Mouse (Mus musculus): ENCODE data around the gene Map2k3. TPM values are rescaled to one million over a fixed set of nuclear protein-coding genes. Genes with fewer than 3 reads are reported as not detected.
"Not testable (repeated sequence)": the region's sequence is repeated elsewhere in the genome, so short reads cannot be mapped to it uniquely, and the experiment has no call there.

The Map2k3 gene
- polyA plus RNA-seq (2014; fragmentation: Nextera tagmentation; extraction: Ambion mirVana), result 79.7 and 80.0 TPM in 2 replicates

- Histone ChIP-seq H3K36me3 (ENCODE audit: control insufficient read depth, insufficient read depth, low read length) (no peaks in the 10 kb centered on the region), H3K4me2 (replicated peaks; ENCODE audit: low read depth, low read length) (peak within 1 kb of the TSS; percentile 85), H3K4me1 (ENCODE audit: control insufficient read depth, insufficient read depth, low read length) (peaks cover 30% of the 10 kb centered on the region), H3K27me3 (ENCODE audit: control insufficient read depth, insufficient read depth, low read length) (no peaks in the 10 kb centered on the region), H3K9ac (replicated peaks; ENCODE audit: low read depth, low read length) (peak within 1 kb of the TSS; percentile 79), H3K27ac (ENCODE audit: low read length) (peak within 1 kb of the TSS; percentile 56; the same call in 1 of the 2 replicates), H3K4me3 (ENCODE audit: low read depth, low read length) (peak within 1 kb of the TSS; percentile 76), H3K9me3 (ENCODE audit: control insufficient read depth, low read depth, low read length) (no peaks in the 10 kb centered on the region)
- under 1% methylated on average over 58 of the region's 59 CpGs for WGBS
- ATAC-seq (ENCODE audit: insufficient number of reproducible peaks, insufficient read depth, low FRiP score, low read depth), result peak; percentile 95
Measured at GRCm38 (mm10) chr11:60931869-60932481, at the start of gene Map2k3. TSS of gene Map2k3 (plus strand) at chr11:60932033.

GRCm38 (mm10) chr11:60882386-60882785 lies 49.4 kb upstream of the Map2k3 start:
- Histone ChIP-seq H3K4me2 (replicated peaks; ENCODE audit: low read depth, low read length) (no peak overlapping the region), H3K36me3 (ENCODE audit: control insufficient read depth, insufficient read depth, low read length) (no peaks in the 10 kb centered on the region), H3K4me1 (ENCODE audit: control insufficient read depth, insufficient read depth, low read length) (peaks cover 3% of the 10 kb centered on the region), H3K9ac (replicated peaks; ENCODE audit: low read depth, low read length) (no peak overlapping the region), H3K9me3 (ENCODE audit: control insufficient read depth, low read depth, low read length) (no peaks in the 10 kb centered on the region), H3K27me3 (ENCODE audit: control insufficient read depth, insufficient read depth, low read length) (no peaks in the 10 kb centered on the region), H3K27ac (ENCODE audit: low read length) (no peak overlapping the region), H3K4me3 (ENCODE audit: low read depth, low read length) (no peak overlapping the region)
- no peak for ATAC-seq (ENCODE audit: insufficient number of reproducible peaks, insufficient read depth, low FRiP score, low read depth)
- 75% methylated on average over 3 of the region's 3 CpGs for WGBS

GRCm38 (mm10) chr11:60886986-60887385 lies 44.8 kb upstream of the Map2k3 start:
- H3K9me3 ChIP-seq (ENCODE audit: control insufficient read depth, low read depth, low read length); H3K36me3 ChIP-seq (ENCODE audit: control insufficient read depth, insufficient read depth, low read length); ATAC-seq (ENCODE audit: insufficient number of reproducible peaks, insufficient read depth, low FRiP score, low read depth); H3K9ac ChIP-seq (replicated peaks; ENCODE audit: low read depth, low read length); H3K4me3 ChIP-seq (ENCODE audit: low read depth, low read length); H3K4me1 ChIP-seq (ENCODE audit: control insufficient read depth, insufficient read depth, low read length); H3K27me3 ChIP-seq (ENCODE audit: control insufficient read depth, insufficient read depth, low read length); H3K4me2 ChIP-seq (replicated peaks; ENCODE audit: low read depth, low read length); H3K27ac ChIP-seq (ENCODE audit: low read length): not testable (repeated sequence)
- 88% methylated on average over 2 of the region's 3 CpGs for WGBS

- no peak for ATAC-seq (ENCODE audit: insufficient number of reproducible peaks, insufficient read depth, low FRiP score, low read depth)
- Histone ChIP-seq H3K27me3 (ENCODE audit: control insufficient read depth, insufficient read depth, low read length) (no peaks in the 10 kb centered on the region), H3K36me3 (ENCODE audit: control insufficient read depth, insufficient read depth, low read length) (no peaks in the 10 kb centered on the region), H3K4me2 (replicated peaks; ENCODE audit: low read depth, low read length) (no peak overlapping the region), H3K4me3 (ENCODE audit: low read depth, low read length) (no peak overlapping the region), H3K9ac (replicated peaks; ENCODE audit: low read depth, low read length) (no peak overlapping the region), H3K9me3 (ENCODE audit: control insufficient read depth, low read depth, low read length) (no peaks in the 10 kb centered on the region), H3K27ac (ENCODE audit: low read length) (no peak overlapping the region), H3K4me1 (ENCODE audit: control insufficient read depth, insufficient read depth, low read length) (no peaks in the 10 kb centered on the region)
- 69% methylated on average over 2 of the region's 2 CpGs for WGBS
Measured at GRCm38 (mm10) chr11:60889861-60890260, 42.0 kb upstream of the Map2k3 start.

- H3K36me3 ChIP-seq (ENCODE audit: control insufficient read depth, insufficient read depth, low read length), result no peaks in the 10 kb centered on the region
- H3K4me3 ChIP-seq (ENCODE audit: low read depth, low read length), result no peak overlapping the region
- 67% methylated on average over 6 of the region's 6 CpGs for WGBS
- no peak overlapping the region for H3K9ac ChIP-seq (replicated peaks; ENCODE audit: low read depth, low read length)
- no peaks in the 10 kb centered on the region for H3K27me3 ChIP-seq (ENCODE audit: control insufficient read depth, insufficient read depth, low read length)
- no peaks in the 10 kb centered on the region for H3K9me3 ChIP-seq (ENCODE audit: control insufficient read depth, low read depth, low read length)
- H3K4me2 ChIP-seq (replicated peaks; ENCODE audit: low read depth, low read length), result no peak overlapping the region
- H3K4me1 ChIP-seq (ENCODE audit: control insufficient read depth, insufficient read depth, low read length), result no peaks in the 10 kb centered on the region
- no peak overlapping the region for H3K27ac ChIP-seq (ENCODE audit: low read length)
- no peak for ATAC-seq (ENCODE audit: insufficient number of reproducible peaks, insufficient read depth, low FRiP score, low read depth)
Measured at GRCm38 (mm10) chr11:60890286-60890685, 41.5 kb upstream of the Map2k3 start.

GRCm38 (mm10) chr11:60890744-60891143 lies 41.1 kb upstream of the Map2k3 start:
- Histone ChIP-seq H3K4me2 (replicated peaks; ENCODE audit: low read depth, low read length) (no peak overlapping the region), H3K36me3 (ENCODE audit: control insufficient read depth, insufficient read depth, low read length) (no peaks in the 10 kb centered on the region), H3K4me1 (ENCODE audit: control insufficient read depth, insufficient read depth, low read length) (peaks cover 3% of the 10 kb centered on the region; the same call in 1 of the 2 replicates), H3K27me3 (ENCODE audit: control insufficient read depth, insufficient read depth, low read length) (no peaks in the 10 kb centered on the region), H3K4me3 (ENCODE audit: low read depth, low read length) (no peak overlapping the region), H3K9ac (replicated peaks; ENCODE audit: low read depth, low read length) (no peak overlapping the region), H3K9me3 (ENCODE audit: control insufficient read depth, low read depth, low read length) (no peaks in the 10 kb centered on the region), H3K27ac (ENCODE audit: low read length) (no peak overlapping the region)
- no peak for ATAC-seq (ENCODE audit: insufficient number of reproducible peaks, insufficient read depth, low FRiP score, low read depth)
- 45% methylated on average over 3 of the region's 3 CpGs for WGBS

GRCm38 (mm10) chr11:60895915-60896314 lies 35.9 kb upstream of the Map2k3 start:
- H3K27ac ChIP-seq (ENCODE audit: low read length), result peak overlapping the region; percentile 55; the same call in 1 of the 2 replicates
- no peak overlapping the region for H3K4me3 ChIP-seq (ENCODE audit: low read depth, low read length)
- H3K4me2 ChIP-seq (replicated peaks; ENCODE audit: low read depth, low read length), result 0 out of 2 replicates have a peak overlapping the region, but pooled peaks have one; percentile 5
- H3K9ac ChIP-seq (replicated peaks; ENCODE audit: low read depth, low read length), result no peak overlapping the region
- WGBS, result 19% methylated on average over 4 of the region's 4 CpGs
- H3K9me3 ChIP-seq (ENCODE audit: control insufficient read depth, low read depth, low read length), result no peaks in the 10 kb centered on the region
- peaks cover 3% of the 10 kb centered on the region; the same call in 1 of the 2 replicates for H3K4me1 ChIP-seq (ENCODE audit: control insufficient read depth, insufficient read depth, low read length)
- peak; percentile 67; the same call in 1 of the 2 replicates for ATAC-seq (ENCODE audit: insufficient number of reproducible peaks, insufficient read depth, low FRiP score, low read depth)
- no peaks in the 10 kb centered on the region for H3K36me3 ChIP-seq (ENCODE audit: control insufficient read depth, insufficient read depth, low read length)
- H3K27me3 ChIP-seq (ENCODE audit: control insufficient read depth, insufficient read depth, low read length), result no peaks in the 10 kb centered on the region

GRCm38 (mm10) chr11:60902001-60902400 lies 29.8 kb upstream of the Map2k3 start:
- Histone ChIP-seq H3K4me2 (replicated peaks; ENCODE audit: low read depth, low read length) (no peak overlapping the region), H3K27ac (ENCODE audit: low read length) (no peak overlapping the region), H3K9ac (replicated peaks; ENCODE audit: low read depth, low read length) (no peak overlapping the region), H3K27me3 (ENCODE audit: control insufficient read depth, insufficient read depth, low read length) (no peaks in the 10 kb centered on the region), H3K9me3 (ENCODE audit: control insufficient read depth, low read depth, low read length) (no peaks in the 10 kb centered on the region), H3K4me3 (ENCODE audit: low read depth, low read length) (no peak overlapping the region), H3K36me3 (ENCODE audit: control insufficient read depth, insufficient read depth, low read length) (peaks cover 20% of the 10 kb centered on the region), H3K4me1 (ENCODE audit: control insufficient read depth, insufficient read depth, low read length) (no peaks in the 10 kb centered on the region)
- no peak for ATAC-seq (ENCODE audit: insufficient number of reproducible peaks, insufficient read depth, low FRiP score, low read depth)
- 82% methylated on average over 7 of the region's 7 CpGs for WGBS

- no peak overlapping the region for H3K4me2 ChIP-seq (replicated peaks; ENCODE audit: low read depth, low read length)
- no peaks in the 10 kb centered on the region for H3K27me3 ChIP-seq (ENCODE audit: control insufficient read depth, insufficient read depth, low read length)
- H3K27ac ChIP-seq (ENCODE audit: low read length), result no peak overlapping the region
- no peak overlapping the region for H3K9ac ChIP-seq (replicated peaks; ENCODE audit: low read depth, low read length)
- H3K4me3 ChIP-seq (ENCODE audit: low read depth, low read length), result no peak overlapping the region
- no peaks in the 10 kb centered on the region for H3K4me1 ChIP-seq (ENCODE audit: control insufficient read depth, insufficient read depth, low read length)
- ATAC-seq (ENCODE audit: insufficient number of reproducible peaks, insufficient read depth, low FRiP score, low read depth), result no peak
- 61% methylated on average over 4 of the region's 4 CpGs for WGBS
- H3K36me3 ChIP-seq (ENCODE audit: control insufficient read depth, insufficient read depth, low read length), result peaks cover 20% of the 10 kb centered on the region
- no peaks in the 10 kb centered on the region for H3K9me3 ChIP-seq (ENCODE audit: control insufficient read depth, low read depth, low read length)
Measured at GRCm38 (mm10) chr11:60902486-60902885, 29.3 kb upstream of the Map2k3 start.
